Mouse (Mus musculus): ENCODE results near the gene Fat1.

Fat1 gene

GRCm38 (mm10) chr8:44934850-44935497, at the start of gene Fat1:
TSS of gene Fat1 (plus strand) at chr8:44935447.
- DNase-seq (ENCODE audit: low read depth, low spot score): peak; percentile 90

GRCm38 (mm10) chr8:44894626-44895025, 40.6 kb upstream of the Fat1 start:
- DNase-seq (ENCODE audit: low read depth, low spot score): no peak

- peak; percentile 17 for DNase-seq (ENCODE audit: low read depth, low spot score)
Measured at GRCm38 (mm10) chr8:44899575-44899991, 35.7 kb upstream of the Fat1 start.

- DNase-seq (ENCODE audit: low read depth, low spot score): no peak
Measured at GRCm38 (mm10) chr8:44911126-44911903, 23.9 kb upstream of the Fat1 start.

- no peak for DNase-seq (ENCODE audit: low read depth, low spot score)
Measured at GRCm38 (mm10) chr8:44919487-44920082, 15.7 kb upstream of the Fat1 start.

- no peak for DNase-seq (ENCODE audit: low read depth, low spot score)
Measured at GRCm38 (mm10) chr8:44920379-44921032, 14.7 kb upstream of the Fat1 start.

GRCm38 (mm10) chr8:44924995-44925394, 10.3 kb upstream of the Fat1 start:
- DNase-seq (ENCODE audit: low read depth, low spot score): no peak

- no peak for DNase-seq (ENCODE audit: low read depth, low spot score)
Measured at GRCm38 (mm10) chr8:44930058-44930457, 5.2 kb upstream of the Fat1 start.

GRCm38 (mm10) chr8:44932546-44933342, 2.5 kb upstream of the Fat1 start:
- no peak for DNase-seq (ENCODE audit: low read depth, low spot score)

GRCm38 (mm10) chr8:44933478-44933877, 1.8 kb upstream of the Fat1 start:
- peak; percentile 78 for DNase-seq (ENCODE audit: low read depth, low spot score)

- DNase-seq (ENCODE audit: low read depth, low spot score): no peak
Measured at GRCm38 (mm10) chr8:44934416-44934815, 831 bp upstream of the Fat1 start.

GRCm38 (mm10) chr8:44935741-44936140, 494 bp downstream of the Fat1 start:
- DNase-seq (ENCODE audit: low read depth, low spot score): peak; percentile 97

GRCm38 (mm10) chr8:44936481-44936961, 1.3 kb downstream of the Fat1 start:
- DNase-seq (ENCODE audit: low read depth, low spot score): peak; percentile 54

GRCm38 (mm10) chr8:44937141-44937825, 2.0 kb downstream of the Fat1 start:
- DNase-seq (ENCODE audit: low read depth, low spot score): peak; percentile 90

GRCm38 (mm10) chr8:44937905-44938642, 2.8 kb downstream of the Fat1 start:
- peak; percentile 97 for DNase-seq (ENCODE audit: low read depth, low spot score)

- DNase-seq (ENCODE audit: low read depth, low spot score): no peak
Measured at GRCm38 (mm10) chr8:44938643-44938979, 3.4 kb downstream of the Fat1 start.

- no peak for DNase-seq (ENCODE audit: low read depth, low spot score)
Measured at GRCm38 (mm10) chr8:44945577-44945976, 10.3 kb downstream of the Fat1 start.

GRCm38 (mm10) chr8:44948597-44948996, 13.3 kb downstream of the Fat1 start:
- DNase-seq (ENCODE audit: low read depth, low spot score): no peak

GRCm38 (mm10) chr8:44960455-44960854, 25.2 kb downstream of the Fat1 start:
- no peak for DNase-seq (ENCODE audit: low read depth, low spot score)

- no peak for DNase-seq (ENCODE audit: low read depth, low spot score)
Measured at GRCm38 (mm10) chr8:44960906-44961305, 25.7 kb downstream of the Fat1 start.
